Mouse (Mus musculus): ENCODE results near the gene Zw10. TPM values are rescaled to one million over a fixed set of nuclear protein-coding genes. Genes with fewer than 3 reads are reported as not detected.

Zw10 gene
- polyA plus RNA-seq, 1 experiment from 2014 or later = 28.0 TPM

DNA sequence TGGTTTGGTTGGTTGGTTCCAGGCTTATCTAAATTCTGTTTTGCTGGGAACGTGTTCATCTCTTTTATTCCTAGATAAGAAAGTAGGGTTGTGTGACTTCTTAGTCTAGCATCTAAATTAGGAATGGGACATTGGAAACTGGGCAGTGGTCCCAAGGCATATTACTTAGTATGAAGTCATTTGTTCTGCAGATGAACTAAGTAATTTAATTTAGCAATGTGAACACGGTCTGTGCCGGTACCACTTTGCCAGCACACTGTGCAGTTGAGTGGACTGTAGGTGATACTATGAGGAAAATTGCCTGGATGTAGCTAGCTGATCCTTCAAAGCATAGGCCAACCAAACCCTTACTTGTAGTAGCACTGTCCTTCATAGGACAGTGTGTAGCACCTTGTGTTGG, 21.4 kb downstream of the Zw10 start:
- H3K27ac ChIP-seq (replicated peaks; ENCODE audit: low read depth, low read length) = no peak overlapping the region
- DNase-seq (no peak), ATAC-seq (ENCODE audit: low FRiP score, low TSS enrichment) (no peak)
- no peak overlapping the region for H3K4me3 ChIP-seq (replicated peaks; ENCODE audit: low read depth, low read length)
- no peaks in the 10 kb centered on the region for H3K9me3 ChIP-seq (ENCODE audit: control insufficient read depth, low read length)
- H3K4me2 ChIP-seq (ENCODE audit: low read length) = no peak overlapping the region
- H3K36me3 ChIP-seq (ENCODE audit: control insufficient read depth, insufficient read depth, low read length) = peaks cover 67% of the 10 kb centered on the region
- H3K27me3 ChIP-seq (ENCODE audit: control insufficient read depth, insufficient read depth, low read length) = no peaks in the 10 kb centered on the region
- no peaks in the 10 kb centered on the region for H3K4me1 ChIP-seq (ENCODE audit: control insufficient read depth, insufficient read depth, low read length)
- H3K9ac ChIP-seq (replicated peaks; ENCODE audit: low read length) = no peak overlapping the region
- 93% methylated on average over 3 of the region's 3 CpGs for WGBS

DNA sequence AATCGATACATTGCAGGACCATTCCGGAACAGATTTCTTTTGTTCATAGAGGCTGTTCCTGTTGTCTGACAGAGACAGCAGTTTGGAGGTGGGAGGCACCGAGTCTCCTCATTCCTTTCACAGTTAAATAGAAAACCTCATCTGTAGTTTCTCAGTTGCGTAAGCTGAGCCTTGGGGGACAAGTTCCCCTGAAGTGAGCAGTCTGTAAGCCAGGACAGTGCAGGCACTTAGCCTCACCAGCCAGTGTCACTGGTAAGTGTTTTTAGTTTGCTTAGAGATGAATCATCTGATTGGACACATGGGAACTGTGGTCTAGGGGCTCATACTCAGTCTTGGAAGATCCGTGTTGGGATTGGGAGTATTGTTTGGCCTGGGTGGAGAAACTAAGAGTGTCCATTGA, 25.7 kb downstream of the Zw10 start, which contains the start of gene Tmprss5:
TSS of gene Tmprss5 (plus strand) at position 154 of the 400 bp plus-strand sequence.
- peaks cover 37% of the 10 kb centered on the region for H3K36me3 ChIP-seq (ENCODE audit: control insufficient read depth, insufficient read depth, low read length)
- no peak within 1 kb of the TSS for H3K4me2 ChIP-seq (ENCODE audit: low read length)
- WGBS = 56% methylated on average over 5 of the region's 5 CpGs
- ATAC-seq (ENCODE audit: low FRiP score, low TSS enrichment) = no peak
- H3K27ac ChIP-seq (replicated peaks; ENCODE audit: low read depth, low read length) = no peak within 1 kb of the TSS
- DNase-seq = no peak
- H3K4me1 ChIP-seq (ENCODE audit: control insufficient read depth, insufficient read depth, low read length) = no peaks in the 10 kb centered on the region
- no peak within 1 kb of the TSS for H3K4me3 ChIP-seq (replicated peaks; ENCODE audit: low read depth, low read length)
- H3K9me3 ChIP-seq (ENCODE audit: control insufficient read depth, low read length) = no peaks in the 10 kb centered on the region
- no peaks in the 10 kb centered on the region for H3K27me3 ChIP-seq (ENCODE audit: control insufficient read depth, insufficient read depth, low read length)
- no peak within 1 kb of the TSS for H3K9ac ChIP-seq (replicated peaks; ENCODE audit: low read length)

DNA sequence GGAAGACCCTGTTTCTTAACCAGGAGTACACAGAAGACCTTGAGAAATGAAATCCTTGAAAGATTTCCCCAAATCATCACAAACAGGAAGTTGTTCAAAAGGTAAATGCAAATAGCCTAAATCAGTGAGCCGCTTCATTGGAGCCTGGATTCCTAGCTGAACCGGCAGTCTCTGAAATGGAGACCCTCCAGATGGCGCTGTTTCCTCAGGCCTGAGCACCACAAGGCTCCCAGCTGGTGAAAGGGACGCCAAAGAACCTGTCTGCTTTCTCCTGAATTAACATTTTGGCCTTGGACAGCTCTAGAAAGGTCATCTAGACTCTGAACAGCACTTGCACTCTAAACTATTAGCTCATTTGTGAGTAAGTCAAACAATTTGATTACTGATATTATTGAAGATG, 26.1 kb downstream of the Zw10 start:
- Histone ChIP-seq H3K4me3 (replicated peaks; ENCODE audit: low read depth, low read length) (no peak overlapping the region), H3K4me2 (ENCODE audit: low read length) (no peak overlapping the region), H3K27me3 (ENCODE audit: control insufficient read depth, insufficient read depth, low read length) (no peaks in the 10 kb centered on the region), H3K4me1 (ENCODE audit: control insufficient read depth, insufficient read depth, low read length) (no peaks in the 10 kb centered on the region), H3K27ac (replicated peaks; ENCODE audit: low read depth, low read length) (no peak overlapping the region), H3K9me3 (ENCODE audit: control insufficient read depth, low read length) (no peaks in the 10 kb centered on the region), H3K36me3 (ENCODE audit: control insufficient read depth, insufficient read depth, low read length) (peaks cover 37% of the 10 kb centered on the region), H3K9ac (replicated peaks; ENCODE audit: low read length) (no peak overlapping the region)
- DNase-seq (peak; percentile 93), ATAC-seq (ENCODE audit: low FRiP score, low TSS enrichment) (no peak)
- 9% methylated on average over 4 of the region's 4 CpGs for WGBS

- Histone ChIP-seq H3K27ac (replicated peaks; ENCODE audit: low read depth, low read length) (no peak overlapping the region), H3K27me3 (ENCODE audit: control insufficient read depth, insufficient read depth, low read length) (no peaks in the 10 kb centered on the region), H3K9ac (replicated peaks; ENCODE audit: low read length) (no peak overlapping the region), H3K36me3 (ENCODE audit: control insufficient read depth, insufficient read depth, low read length) (0 out of 2 replicates have a peak, but pooled peaks cover 3% of the 10 kb centered on the region), H3K4me3 (replicated peaks; ENCODE audit: low read depth, low read length) (no peak overlapping the region), H3K4me1 (ENCODE audit: control insufficient read depth, insufficient read depth, low read length) (no peaks in the 10 kb centered on the region), H3K9me3 (ENCODE audit: control insufficient read depth, low read length) (no peaks in the 10 kb centered on the region), H3K4me2 (ENCODE audit: low read length) (no peak overlapping the region)
- ATAC-seq (ENCODE audit: low FRiP score, low TSS enrichment) (no peak), DNase-seq (peak; percentile 37)
- 7% methylated on average over 11 of the region's 11 CpGs for WGBS
Measured at GRCm38 (mm10) chr9:49087317-49087716, 31.9 kb downstream of the Zw10 start.

DNA sequence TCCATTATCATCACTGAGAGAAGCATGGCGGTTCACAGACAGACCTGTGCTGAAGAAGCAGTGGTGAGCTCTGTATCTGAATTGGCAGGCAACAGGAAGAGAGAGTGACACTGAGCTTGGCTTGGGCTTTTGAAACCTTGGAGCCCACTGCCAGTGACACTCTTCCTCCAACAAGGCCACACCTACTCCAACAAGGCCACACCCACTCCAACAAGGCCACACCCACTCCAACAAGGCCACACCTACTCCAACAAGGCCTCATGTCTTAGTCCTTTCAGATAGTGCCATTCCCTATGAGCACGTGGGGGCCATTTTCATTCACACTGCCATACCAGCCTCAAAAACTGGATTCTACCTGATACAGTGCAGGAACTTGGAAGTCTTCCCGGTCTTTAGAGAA, 43.5 kb downstream of the Zw10 start:
- no peak for ATAC-seq (ENCODE audit: low FRiP score, low TSS enrichment)
- no peak for DNase-seq
- Histone ChIP-seq H3K27me3 (ENCODE audit: control insufficient read depth, insufficient read depth, low read length) (no peaks in the 10 kb centered on the region), H3K9me3 (ENCODE audit: control insufficient read depth, low read length) (no peaks in the 10 kb centered on the region), H3K9ac (replicated peaks; ENCODE audit: low read length) (no peak overlapping the region), H3K4me2 (ENCODE audit: low read length) (no peak overlapping the region), H3K27ac (replicated peaks; ENCODE audit: low read depth, low read length) (no peak overlapping the region), H3K4me3 (replicated peaks; ENCODE audit: low read depth, low read length) (no peak overlapping the region), H3K4me1 (ENCODE audit: control insufficient read depth, insufficient read depth, low read length) (0 out of 2 replicates have a peak, but pooled peaks cover 5% of the 10 kb centered on the region), H3K36me3 (ENCODE audit: control insufficient read depth, insufficient read depth, low read length) (no peaks in the 10 kb centered on the region)
- WGBS = 96% methylated on average over 3 of the region's 3 CpGs

DNA sequence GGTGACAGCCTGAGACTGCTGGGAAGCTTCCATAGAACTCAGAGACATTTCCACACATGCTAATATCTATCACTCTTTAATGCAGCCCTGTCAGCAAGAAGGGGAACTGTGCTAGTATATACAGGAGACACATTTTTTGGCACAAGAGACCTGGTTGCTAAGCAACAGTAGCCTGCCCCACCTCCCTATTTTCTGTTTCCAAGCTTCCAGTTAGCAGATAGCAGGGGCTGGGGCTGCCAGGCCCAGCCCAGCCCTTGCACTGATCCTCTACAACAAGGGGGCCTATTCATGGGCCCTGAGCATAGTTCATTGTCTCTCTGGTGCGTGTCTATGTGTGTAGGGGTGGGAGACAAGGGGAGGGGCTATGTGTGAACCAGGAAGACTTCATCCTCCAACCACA, 46.9 kb downstream of the Zw10 start:
- Histone ChIP-seq H3K36me3 (ENCODE audit: control insufficient read depth, insufficient read depth, low read length) (no peaks in the 10 kb centered on the region), H3K4me2 (ENCODE audit: low read length) (no peak overlapping the region), H3K27me3 (ENCODE audit: control insufficient read depth, insufficient read depth, low read length) (no peaks in the 10 kb centered on the region), H3K4me3 (replicated peaks; ENCODE audit: low read depth, low read length) (no peak overlapping the region), H3K27ac (replicated peaks; ENCODE audit: low read depth, low read length) (no peak overlapping the region), H3K4me1 (ENCODE audit: control insufficient read depth, insufficient read depth, low read length) (0 out of 2 replicates have a peak, but pooled peaks cover 5% of the 10 kb centered on the region), H3K9me3 (ENCODE audit: control insufficient read depth, low read length) (no peaks in the 10 kb centered on the region), H3K9ac (replicated peaks; ENCODE audit: low read length) (no peak overlapping the region)
- peak; percentile 65 for DNase-seq
- ATAC-seq (ENCODE audit: low FRiP score, low TSS enrichment) = peak; percentile 77; the same call in 1 of the 2 replicates
- 4% methylated on average over 1 of the region's 1 CpGs for WGBS

- H3K4me2 ChIP-seq (ENCODE audit: low read length) = no peak overlapping the region
- DNase-seq = no peak
- ATAC-seq (ENCODE audit: low FRiP score, low TSS enrichment) = no peak
- 46% methylated on average over 7 of the region's 7 CpGs for WGBS
- no peaks in the 10 kb centered on the region for H3K27me3 ChIP-seq (ENCODE audit: control insufficient read depth, insufficient read depth, low read length)
- no peaks in the 10 kb centered on the region for H3K4me1 ChIP-seq (ENCODE audit: control insufficient read depth, insufficient read depth, low read length)
- H3K9ac ChIP-seq (replicated peaks; ENCODE audit: low read length) = no peak overlapping the region
- H3K4me3 ChIP-seq (replicated peaks; ENCODE audit: low read depth, low read length) = no peak overlapping the region
- no peaks in the 10 kb centered on the region for H3K36me3 ChIP-seq (ENCODE audit: control insufficient read depth, insufficient read depth, low read length)
- H3K27ac ChIP-seq (replicated peaks; ENCODE audit: low read depth, low read length) = no peak overlapping the region
- no peaks in the 10 kb centered on the region for H3K9me3 ChIP-seq (ENCODE audit: control insufficient read depth, low read length)
Measured at GRCm38 (mm10) chr9:49109101-49109500, 53.7 kb downstream of the Zw10 start.

DNA sequence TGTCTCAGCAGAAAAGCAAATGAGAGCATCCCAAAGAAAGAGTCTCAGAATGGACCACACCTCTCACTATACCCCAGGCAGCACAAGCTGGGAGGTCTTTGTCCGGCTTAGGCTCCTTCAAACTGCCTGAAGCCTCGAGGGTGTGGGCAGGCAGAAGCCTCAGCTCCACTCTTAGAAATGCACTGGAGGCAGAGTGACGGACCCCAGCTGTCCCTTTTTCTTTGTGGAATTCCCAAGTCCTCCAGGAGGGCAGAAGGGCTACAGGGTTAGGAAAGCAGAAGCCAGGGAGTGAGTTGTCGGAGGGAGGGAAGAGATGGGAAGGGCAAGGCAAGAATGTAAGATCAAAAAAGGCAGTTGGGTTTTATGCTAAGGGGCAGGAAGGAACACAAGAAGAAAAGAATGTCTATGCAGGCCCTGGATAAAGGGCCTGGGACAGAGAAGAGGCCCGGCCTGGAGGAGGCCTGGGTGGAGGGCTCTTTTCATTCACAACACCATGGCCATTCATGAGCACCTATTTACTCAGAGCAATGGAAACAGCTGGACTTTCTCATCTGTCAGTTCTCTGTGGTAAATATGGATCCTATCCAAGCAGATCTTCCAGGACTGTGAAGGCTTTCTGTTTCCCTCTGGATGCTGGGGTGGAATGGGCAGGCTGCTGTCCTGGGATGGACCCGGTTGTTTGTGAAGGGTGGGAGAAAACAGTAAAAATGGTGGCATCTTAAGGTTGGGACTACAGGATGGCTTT, 55.2 kb downstream of the Zw10 start:
- DNase-seq = no peak
- no peaks in the 10 kb centered on the region for H3K9me3 ChIP-seq (ENCODE audit: control insufficient read depth, low read length)
- WGBS = 31% methylated on average over 6 of the region's 6 CpGs

GRCm38 (mm10) chr9:49111296-49111695, 55.9 kb downstream of the Zw10 start:
- no peaks in the 10 kb centered on the region for H3K9me3 ChIP-seq (ENCODE audit: control insufficient read depth, low read length)
- H3K9ac ChIP-seq (replicated peaks; ENCODE audit: low read length) = no peak overlapping the region
- no peaks in the 10 kb centered on the region for H3K27me3 ChIP-seq (ENCODE audit: control insufficient read depth, insufficient read depth, low read length)
- no peaks in the 10 kb centered on the region for H3K36me3 ChIP-seq (ENCODE audit: control insufficient read depth, insufficient read depth, low read length)
- H3K4me1 ChIP-seq (ENCODE audit: control insufficient read depth, insufficient read depth, low read length) = no peaks in the 10 kb centered on the region
- H3K4me2 ChIP-seq (ENCODE audit: low read length) = no peak overlapping the region
- H3K27ac ChIP-seq (replicated peaks; ENCODE audit: low read depth, low read length) = no peak overlapping the region
- ATAC-seq (ENCODE audit: low FRiP score, low TSS enrichment) (no peak), DNase-seq (no peak)
- no peak overlapping the region for H3K4me3 ChIP-seq (replicated peaks; ENCODE audit: low read depth, low read length)
- 95% methylated on average over 5 of the region's 5 CpGs for WGBS

More for the DNA sequence above, 55.2 kb downstream of the Zw10 start:
- ATAC-seq (ENCODE audit: low FRiP score, low TSS enrichment) = no peak
- Histone ChIP-seq H3K4me2 (ENCODE audit: low read length) (no peak overlapping the region), H3K36me3 (ENCODE audit: control insufficient read depth, insufficient read depth, low read length) (no peaks in the 10 kb centered on the region), H3K27ac (replicated peaks; ENCODE audit: low read depth, low read length) (no peak overlapping the region), H3K4me3 (replicated peaks; ENCODE audit: low read depth, low read length) (no peak overlapping the region), H3K27me3 (ENCODE audit: control insufficient read depth, insufficient read depth, low read length) (no peaks in the 10 kb centered on the region), H3K4me1 (ENCODE audit: control insufficient read depth, insufficient read depth, low read length) (no peaks in the 10 kb centered on the region), H3K9ac (replicated peaks; ENCODE audit: low read length) (no peak overlapping the region)
